Mouse (Mus musculus): ENCODE results near the gene Agpat4. TPM values are rescaled to one million over a fixed set of nuclear protein-coding genes. Genes with fewer than 3 reads are reported as not detected.

Agpat4 gene
- total and polyA plus RNA-seq, 2 experiments from 2014 or later: 53.6 to 56.6 TPM

- TF ChIP-seq CTCF (IDR thresholded peaks at IDR 0.05; ENCODE audit: low read depth): no peak
- H3K4me3 ChIP-seq (ENCODE audit: low read length): no peak overlapping the region
- H3K9ac ChIP-seq (replicated peaks; ENCODE audit: low read length): no peak overlapping the region
- H3K36me3 ChIP-seq (ENCODE audit: insufficient read depth, low read length): no peaks in the 10 kb centered on the region; the same call in 1 of the 2 replicates
- ATAC-seq (peak; percentile 14; the same call in 1 of the 2 replicates), DNase-seq (ENCODE audit: low spot score) (no peak)
- no peaks in the 10 kb centered on the region for H3K27me3 ChIP-seq (ENCODE audit: insufficient read depth, low read length)
- no peak overlapping the region for H3K27ac ChIP-seq
- WGBS: 79% methylated on average over 16 of the region's 16 CpGs
- H3K4me2 ChIP-seq (ENCODE audit: low read depth, low read length): no peak overlapping the region
- peaks cover 13% of the 10 kb centered on the region for H3K4me1 ChIP-seq (ENCODE audit: insufficient read depth, low read length)
- no peaks in the 10 kb centered on the region for H3K9me3 ChIP-seq (ENCODE audit: low read length)
Observed at GRCm38 (mm10) chr17:12159187-12160060, 40.9 kb downstream of the Agpat4 start.

- no peak overlapping the region for H3K27ac ChIP-seq
- no peaks in the 10 kb centered on the region for H3K36me3 ChIP-seq (ENCODE audit: insufficient read depth, low read length)
- no peak overlapping the region for H3K4me2 ChIP-seq (ENCODE audit: low read depth, low read length)
- DNase-seq (ENCODE audit: low spot score) (no peak), ATAC-seq (no peak)
- WGBS: 88% methylated on average over 5 of the region's 5 CpGs
- no peaks in the 10 kb centered on the region for H3K27me3 ChIP-seq (ENCODE audit: insufficient read depth, low read length)
- TF ChIP-seq CTCF (IDR thresholded peaks at IDR 0.05; ENCODE audit: low read depth): no peak
- H3K4me3 ChIP-seq (ENCODE audit: low read length): no peak overlapping the region
- no peaks in the 10 kb centered on the region for H3K9me3 ChIP-seq (ENCODE audit: low read length)
- H3K4me1 ChIP-seq (ENCODE audit: insufficient read depth, low read length): peaks cover 13% of the 10 kb centered on the region
- no peak overlapping the region for H3K9ac ChIP-seq (replicated peaks; ENCODE audit: low read length)
Observed at GRCm38 (mm10) chr17:12160061-12160421, 41.5 kb downstream of the Agpat4 start.

- Histone ChIP-seq H3K9ac (replicated peaks; ENCODE audit: low read length) (no peak overlapping the region), H3K36me3 (ENCODE audit: insufficient read depth, low read length) (no peaks in the 10 kb centered on the region), H3K4me3 (ENCODE audit: low read length) (no peak overlapping the region), H3K9me3 (ENCODE audit: low read length) (no peaks in the 10 kb centered on the region), H3K4me2 (ENCODE audit: low read depth, low read length) (no peak overlapping the region), H3K27ac (no peak overlapping the region), H3K4me1 (ENCODE audit: insufficient read depth, low read length) (peaks cover 13% of the 10 kb centered on the region), H3K27me3 (ENCODE audit: insufficient read depth, low read length) (no peaks in the 10 kb centered on the region)
- ATAC-seq: no peak
- WGBS: 74% methylated on average over 2 of the region's 2 CpGs
- no peak for TF ChIP-seq CTCF (IDR thresholded peaks at IDR 0.05; ENCODE audit: low read depth)
- no peak for DNase-seq (ENCODE audit: low spot score)
Observed at GRCm38 (mm10) chr17:12160540-12160939, 42.0 kb downstream of the Agpat4 start.

- H3K27me3 ChIP-seq (ENCODE audit: insufficient read depth, low read length): no peaks in the 10 kb centered on the region
- DNase-seq (ENCODE audit: low spot score): no peak
- no peak overlapping the region for H3K9ac ChIP-seq (replicated peaks; ENCODE audit: low read length)
- peaks cover 13% of the 10 kb centered on the region for H3K4me1 ChIP-seq (ENCODE audit: insufficient read depth, low read length)
- H3K9me3 ChIP-seq (ENCODE audit: low read length): no peaks in the 10 kb centered on the region
- H3K4me2 ChIP-seq (ENCODE audit: low read depth, low read length): no peak overlapping the region
- 88% methylated on average over 13 of the region's 13 CpGs for WGBS
- no peak for TF ChIP-seq CTCF (IDR thresholded peaks at IDR 0.05; ENCODE audit: low read depth)
- H3K4me3 ChIP-seq (ENCODE audit: low read length): no peak overlapping the region
- no peak for ATAC-seq
- no peaks in the 10 kb centered on the region for H3K36me3 ChIP-seq (ENCODE audit: insufficient read depth, low read length)
- no peak overlapping the region for H3K27ac ChIP-seq
Observed at GRCm38 (mm10) chr17:12160984-12161764, 42.7 kb downstream of the Agpat4 start.

GRCm38 (mm10) chr17:12161877-12162276 is 43.4 kb downstream of the Agpat4 start:
- Histone ChIP-seq H3K4me3 (ENCODE audit: low read length) (no peak overlapping the region), H3K4me1 (ENCODE audit: insufficient read depth, low read length) (peaks cover 13% of the 10 kb centered on the region), H3K27ac (no peak overlapping the region), H3K27me3 (ENCODE audit: insufficient read depth, low read length) (no peaks in the 10 kb centered on the region), H3K36me3 (ENCODE audit: insufficient read depth, low read length) (no peaks in the 10 kb centered on the region), H3K9ac (replicated peaks; ENCODE audit: low read length) (no peak overlapping the region), H3K9me3 (ENCODE audit: low read length) (no peaks in the 10 kb centered on the region), H3K4me2 (ENCODE audit: low read depth, low read length) (no peak overlapping the region)
- TF ChIP-seq CTCF (IDR thresholded peaks at IDR 0.05; ENCODE audit: low read depth): no peak
- DNase-seq (ENCODE audit: low spot score) (no peak), ATAC-seq (no peak)
- 84% methylated on average over 7 of the region's 7 CpGs for WGBS

- DNase-seq (ENCODE audit: low spot score) (peak; percentile 28), ATAC-seq (no peak)
- H3K27me3 ChIP-seq (ENCODE audit: insufficient read depth, low read length): no peaks in the 10 kb centered on the region
- WGBS: 50% methylated on average over 4 of the region's 4 CpGs
- no peak for TF ChIP-seq CTCF (IDR thresholded peaks at IDR 0.05; ENCODE audit: low read depth)
- H3K9me3 ChIP-seq (ENCODE audit: low read length): no peaks in the 10 kb centered on the region
- no peak overlapping the region for H3K4me2 ChIP-seq (ENCODE audit: low read depth, low read length)
- H3K9ac ChIP-seq (replicated peaks; ENCODE audit: low read length): no peak overlapping the region
- no peaks in the 10 kb centered on the region for H3K36me3 ChIP-seq (ENCODE audit: insufficient read depth, low read length)
- no peak overlapping the region for H3K4me3 ChIP-seq (ENCODE audit: low read length)
- no peak overlapping the region for H3K27ac ChIP-seq
- H3K4me1 ChIP-seq (ENCODE audit: insufficient read depth, low read length): peaks cover 15% of the 10 kb centered on the region
Observed at GRCm38 (mm10) chr17:12162824-12163223, 44.3 kb downstream of the Agpat4 start.

Data from hindbrain, postnatal 0 days (tissue).